Mouse (Mus musculus): ENCODE measurements at regions not wholly inside any gene's neighbourhood (a gene's known extent, or its start where the extent isn't known, plus 50 kb on each side); places are given as distances from the start of the nearest gene placed in this dataset.

DNA sequence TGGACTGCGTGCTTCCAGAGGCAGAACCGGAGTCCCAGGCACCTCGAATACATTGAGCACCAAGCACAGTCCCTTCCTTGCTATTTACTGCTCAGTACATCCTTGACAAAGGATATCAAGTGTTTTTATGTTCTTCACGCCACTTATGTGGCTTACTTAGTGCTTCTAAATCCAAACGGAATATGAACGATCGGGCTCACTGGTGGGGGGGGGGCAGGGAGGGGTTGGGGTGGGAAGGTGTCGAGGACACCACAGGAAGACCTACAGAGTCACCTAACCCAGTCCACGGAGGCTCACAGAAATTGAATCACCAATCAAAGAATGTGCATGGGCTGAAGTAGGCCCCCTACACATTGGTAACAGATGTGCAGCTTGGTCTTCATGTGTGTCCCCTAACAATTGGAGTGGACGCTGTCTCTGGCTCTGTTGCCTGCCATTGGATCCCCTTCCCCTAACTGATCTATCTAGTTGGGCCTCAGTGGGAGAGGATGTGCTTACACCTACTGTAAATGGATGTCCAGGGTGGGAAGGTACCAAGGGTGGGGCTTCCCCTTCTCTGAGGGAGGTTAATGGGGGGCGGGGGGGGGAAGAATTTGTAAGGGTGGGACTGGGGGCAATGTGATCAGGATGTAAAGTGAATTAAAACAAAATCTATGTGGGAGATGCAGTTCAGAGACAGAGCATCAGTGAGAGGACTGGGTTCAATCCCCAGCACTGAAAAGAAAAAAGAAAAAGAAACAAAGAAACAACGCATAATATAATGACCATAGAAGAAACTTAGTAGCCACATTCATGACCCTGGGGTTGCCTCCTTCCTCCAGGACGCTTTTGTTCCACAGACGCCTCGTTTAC, 99.1 kb upstream of the Cpm start:
- TF ChIP-seq CTCF (IDR thresholded peaks at IDR 0.05; ENCODE audit: borderline replicate concordance, insufficient read depth, low read length) (no peak), POLR2A (IDR thresholded peaks at IDR 0.05; ENCODE audit: low read depth, low read length) (no peak)
